Mouse (Mus musculus) ES-Bruce4 (cell line): ENCODE measurements around the gene 2810006K23Rik. TPM values are rescaled to one million over a fixed set of nuclear protein-coding genes. Genes with fewer than 3 reads are reported as not detected.

Source experiments
- H3K27ac ChIP-seq: 2 replicates; pipeline ENCODE4 v1.5.1; 2012; ENCODE audit warnings: low read length, inconsistent platforms; ENCODE audit not compliant: insufficient read depth
- H3K27me3 ChIP-seq: 2 replicates; pipeline ENCODE4 v1.6.1; 2012; ENCODE audit warnings: mild to moderate bottlenecking, low read length, inconsistent platforms; ENCODE audit not compliant: control insufficient read depth, poor library complexity, insufficient read depth, severe bottlenecking
- H3K36me3 ChIP-seq: 2 replicates; pipeline ENCODE4 v1.6.1; 2012; ENCODE audit warnings: inconsistent platforms, mild to moderate bottlenecking, low read length, moderate library complexity; ENCODE audit not compliant: control insufficient read depth, poor library complexity, insufficient read depth, severe bottlenecking
- H3K4me1 ChIP-seq: one replicate; pipeline ENCODE4 v1.8.1; 2011; ENCODE audit warnings: low read length; ENCODE audit not compliant: control insufficient read depth, insufficient read depth
- H3K4me3 ChIP-seq: 2 replicates; pipeline ENCODE4 v1.5.1; 2011; ENCODE audit warnings: low read depth, mild to moderate bottlenecking, low read length
- H3K9ac ChIP-seq: 2 replicates; pipeline ENCODE4 v1.6.1; 2012; ENCODE audit warnings: low read depth, mild to moderate bottlenecking, inconsistent platforms; ENCODE audit not compliant: poor library complexity, severe bottlenecking
- H3K9me3 ChIP-seq: replicated peaks from 2 replicates; pipeline ENCODE4 v1.6.1; 2012; ENCODE audit warnings: mild to moderate bottlenecking, low read length, inconsistent platforms; ENCODE audit not compliant: control insufficient read depth, poor library complexity, insufficient read depth, severe bottlenecking
- CTCF ChIP-seq: IDR thresholded peaks from one replicate; pipeline ENCODE4 v1.8.1; 2011; ENCODE audit warnings: low read depth, low read length
- EP300 ChIP-seq: IDR thresholded peaks from 2 replicates; pipeline ENCODE4 v1.6.1; 2011; ENCODE audit warnings: low read depth, low read length; ENCODE audit not compliant: insufficient read depth
- POLR2A ChIP-seq: IDR thresholded peaks from one replicate; pipeline ENCODE4 v1.8.1; 2011; ENCODE audit warnings: low read length; ENCODE audit not compliant: insufficient read depth
- polyA plus RNA-seq: library from polyadenylated mRNA; stranded (reverse); fragments of >200 nt; gene quantifications from 2 replicates; pipeline ENCODE4 v1.2.4, GENCODE M21; 2011; ENCODE audit warnings: low read depth; ENCODE audit not compliant: missing spikeins, insufficient read depth, insufficient read length

2810006K23Rik gene
- polyA plus RNA-seq, 1 experiment: 15.4 TPM

GRCm38 (mm10) chr5:124365754-124366153 is 37.9 kb downstream of the 2810006K23Rik start:
- TF ChIP-seq CTCF: no peak
- no peak for TF ChIP-seq POLR2A
- TF ChIP-seq EP300: no peak
- H3K9me3 ChIP-seq: no peaks in the 10 kb centered on the region

GRCm38 (mm10) chr5:124366721-124367120 is 38.8 kb downstream of the 2810006K23Rik start:
- Histone ChIP-seq H3K4me3 (no peak overlapping the region), H3K36me3 (peaks cover 24% of the 10 kb centered on the region), H3K4me1 (no peaks in the 10 kb centered on the region), H3K9ac (no peak overlapping the region), H3K9me3 (no peaks in the 10 kb centered on the region), H3K27me3 (no peaks in the 10 kb centered on the region), H3K27ac (no peak overlapping the region)
- TF ChIP-seq CTCF (no peak), EP300 (no peak), POLR2A (no peak)

More at GRCm38 (mm10) chr5:124365754-124366153, 37.9 kb downstream of the 2810006K23Rik start:
- no peak overlapping the region for H3K9ac ChIP-seq
- no peak overlapping the region for H3K4me3 ChIP-seq
- no peaks in the 10 kb centered on the region for H3K4me1 ChIP-seq
- no peaks in the 10 kb centered on the region for H3K27me3 ChIP-seq
- H3K27ac ChIP-seq: no peak overlapping the region
- peaks cover 17% of the 10 kb centered on the region for H3K36me3 ChIP-seq

- no peaks in the 10 kb centered on the region for H3K27me3 ChIP-seq
- H3K9me3 ChIP-seq: no peaks in the 10 kb centered on the region
- TF ChIP-seq CTCF (no peak), POLR2A (no peak), EP300 (no peak)
- peaks cover 79% of the 10 kb centered on the region for H3K36me3 ChIP-seq
- H3K4me3 ChIP-seq: no peak overlapping the region
- no peak overlapping the region for H3K9ac ChIP-seq
- H3K27ac ChIP-seq: no peak overlapping the region
- H3K4me1 ChIP-seq: no peaks in the 10 kb centered on the region
Measured at GRCm38 (mm10) chr5:124374298-124374697, 46.4 kb downstream of the 2810006K23Rik start.

- Histone ChIP-seq H3K4me3 (no peak overlapping the region), H3K9ac (no peak overlapping the region), H3K27me3 (no peaks in the 10 kb centered on the region), H3K4me1 (no peaks in the 10 kb centered on the region), H3K36me3 (peaks cover 78% of the 10 kb centered on the region), H3K27ac (0 out of 2 replicates have a peak overlapping the region, but pooled peaks have one; percentile 1), H3K9me3 (no peaks in the 10 kb centered on the region)
- TF ChIP-seq POLR2A: no peak
- TF ChIP-seq EP300: no peak
- no peak for TF ChIP-seq CTCF
Measured at GRCm38 (mm10) chr5:124376401-124376800, 48.5 kb downstream of the 2810006K23Rik start.

- 0 out of 2 replicates have a peak overlapping the region, but pooled peaks have one; percentile 1 for H3K27ac ChIP-seq
- no peaks in the 10 kb centered on the region for H3K4me1 ChIP-seq
- TF ChIP-seq CTCF (no peak), POLR2A (no peak), EP300 (no peak)
- no peak overlapping the region for H3K9ac ChIP-seq
- H3K36me3 ChIP-seq: peaks cover 84% of the 10 kb centered on the region
- H3K4me3 ChIP-seq: no peak overlapping the region
- H3K9me3 ChIP-seq: no peaks in the 10 kb centered on the region
- H3K27me3 ChIP-seq: no peaks in the 10 kb centered on the region
Measured at GRCm38 (mm10) chr5:124377149-124377548, 49.3 kb downstream of the 2810006K23Rik start.

- Histone ChIP-seq H3K27me3 (no peaks in the 10 kb centered on the region), H3K27ac (no peak overlapping the region), H3K4me1 (no peaks in the 10 kb centered on the region), H3K4me3 (no peak overlapping the region), H3K9ac (no peak overlapping the region), H3K36me3 (peaks cover 80% of the 10 kb centered on the region), H3K9me3 (no peaks in the 10 kb centered on the region)
- TF ChIP-seq EP300 (no peak), POLR2A (no peak), CTCF (no peak)
Measured at GRCm38 (mm10) chr5:124380121-124380520, 52.2 kb downstream of the 2810006K23Rik start.
